Mouse (Mus musculus) A20 (cell line): ENCODE results near the gene Liph.
A peak's percentile ranks its signal among the peaks of the same experiment; 100 is the strongest.

ENCODE experiments used
- DNase-seq: peaks from one replicate; pipeline ENCODE4 v3.0.0-alpha.2; 2011; ENCODE audit warnings: low read depth, low spot score

Gene Liph

GRCm38 (mm10) chr16:21976203-21976602 is 19.3 kb downstream of the Liph start:
- no peak for DNase-seq

GRCm38 (mm10) chr16:21971446-21971845 is 24.0 kb downstream of the Liph start:
- no peak for DNase-seq

GRCm38 (mm10) chr16:21970536-21970935 is 24.9 kb downstream of the Liph start:
- no peak for DNase-seq

GRCm38 (mm10) chr16:21969874-21970273 is 25.6 kb downstream of the Liph start:
- DNase-seq = no peak

GRCm38 (mm10) chr16:21965576-21965975 is 29.9 kb downstream of the Liph start:
- no peak for DNase-seq

- DNase-seq = no peak
Observed at GRCm38 (mm10) chr16:21955591-21955990, 39.9 kb downstream of the Liph start.

GRCm38 (mm10) chr16:21946761-21947715 is 48.4 kb downstream of the Liph start, which contains the start of gene Tmem41a:
Tmem41a (minus strand) TSS chr16:21947552.
- peak; percentile 92 for DNase-seq

- DNase-seq = no peak
Observed at GRCm38 (mm10) chr16:21928471-21928870, 67.0 kb downstream of the Liph start.

- no peak for DNase-seq
Observed at GRCm38 (mm10) chr16:21916681-21917080, 78.8 kb downstream of the Liph start.

- DNase-seq = peak; percentile 51
Observed at GRCm38 (mm10) chr16:21913347-21913746, 82.1 kb downstream of the Liph start.

- DNase-seq = peak; percentile 26
Observed at GRCm38 (mm10) chr16:21908906-21909305, 86.6 kb downstream of the Liph start.

GRCm38 (mm10) chr16:21906902-21907301 is 88.6 kb downstream of the Liph start:
- DNase-seq = no peak

- no peak for DNase-seq
Observed at GRCm38 (mm10) chr16:21905996-21906395, 89.5 kb downstream of the Liph start.

GRCm38 (mm10) chr16:21904636-21905035 is 90.8 kb downstream of the Liph start:
- no peak for DNase-seq
